ENCODE assay signal across 15 mouse cellular contexts in genomic region chr7:37020078-37020477, GRCm38 (mm10).
DNase-seq lines count a peak whose midpoint lies in the region; ATAC-seq and TF ChIP-seq lines count a peak whose summit lies in the region.
"Had no signal": no experiment of that assay in that cellular context is flagged by ENCODE, and none has a peak within 500 bp of the region (broad histone marks: within the 10 kb centered on the region; RNA-seq: fewer than 3 reads in every experiment).

No protein-coding gene starts in this region.

- H3K79me2 ChIP-seq in liver, adult 2 months (ENCODE audit: control insufficient read depth, insufficient read depth, low read length) = no peaks in the 10 kb centered on the region

- peak; percentile 26 for DNase-seq in hindbrain, embryonic 11.5 days (ENCODE audit: low spot score)
- DNase-seq in hindbrain, embryonic 14.5 days (ENCODE audit: low spot score) = no peak
- DNase-seq in midbrain, postnatal 0 days (ENCODE audit: low spot score) = peak; percentile 15
- peak; percentile 11 for DNase-seq in liver, adult 2 months (ENCODE audit: extremely low read depth, low read depth, low spot score)
- DNase-seq in frontal cortex, postnatal 25 days (ENCODE audit: low spot score in 2 of 2) = no peak
- DNase-seq: adrenal gland, postnatal 36 days; B cell, adult 2 months; heart, postnatal 14 days; kidney, postnatal 36 days; layer of hippocampus, postnatal 36 days; thymus, postnatal 25 days had no signal

- H3K4me2 ChIP-seq in hindbrain, embryonic 11.5 days (replicated peaks; ENCODE audit: low read depth, low read length) = no peak overlapping the region
- no peak overlapping the region for H3K4me2 ChIP-seq in hindbrain, embryonic 14.5 days (replicated peaks)
- H3K4me2 ChIP-seq in midbrain, postnatal 0 days (ENCODE audit: low read depth, low read length, poor library complexity, severe bottlenecking) = no peak overlapping the region
- no peak overlapping the region for H3K4me2 ChIP-seq in midbrain, embryonic 15.5 days
- H3K4me2 ChIP-seq: midbrain, embryonic 12.5 days had no signal

- no peaks in the 10 kb centered on the region for H3K9me3 ChIP-seq in hindbrain, embryonic 11.5 days (ENCODE audit: control insufficient read depth, low read length)
- no peaks in the 10 kb centered on the region for H3K9me3 ChIP-seq in hindbrain, embryonic 14.5 days (ENCODE audit: control insufficient read depth, low read length)
- H3K9me3 ChIP-seq in midbrain, postnatal 0 days (ENCODE audit: low read length) = no peaks in the 10 kb centered on the region
- H3K9me3 ChIP-seq in midbrain, embryonic 15.5 days = no peaks in the 10 kb centered on the region
- H3K9me3 ChIP-seq: midbrain, embryonic 12.5 days had no signal

- no peaks in the 10 kb centered on the region for H3K36me3 ChIP-seq in hindbrain, embryonic 11.5 days (ENCODE audit: control insufficient read depth, insufficient read depth, low read length)
- H3K36me3 ChIP-seq in hindbrain, embryonic 14.5 days (replicated peaks; ENCODE audit: control insufficient read depth, insufficient read depth) = no peaks in the 10 kb centered on the region
- no peaks in the 10 kb centered on the region for H3K36me3 ChIP-seq in midbrain, postnatal 0 days (ENCODE audit: insufficient read depth, low read length)
- H3K36me3 ChIP-seq in midbrain, embryonic 15.5 days (replicated peaks) = no peaks in the 10 kb centered on the region
- H3K36me3 ChIP-seq in liver, adult 2 months (ENCODE audit: control insufficient read depth, insufficient read depth, low read length) = no peaks in the 10 kb centered on the region
- H3K36me3 ChIP-seq: G1E; midbrain, embryonic 12.5 days had no signal

- no peak for TF ChIP-seq CTCF in midbrain, postnatal 0 days (IDR thresholded peaks at IDR 0.05)
- no peak for TF ChIP-seq CTCF in liver, adult 2 months (IDR thresholded peaks at IDR 0.05; ENCODE audit: low read depth, low read length)

- no peaks in the 10 kb centered on the region for H3K4me1 ChIP-seq in hindbrain, embryonic 11.5 days (replicated peaks; ENCODE audit: control insufficient read depth, insufficient read depth, low read length)
- H3K4me1 ChIP-seq in hindbrain, embryonic 14.5 days (replicated peaks; ENCODE audit: control insufficient read depth, insufficient read depth, low read length) = no peaks in the 10 kb centered on the region
- no peaks in the 10 kb centered on the region for H3K4me1 ChIP-seq in midbrain, postnatal 0 days (ENCODE audit: insufficient read depth, low read length)
- H3K4me1 ChIP-seq in midbrain, embryonic 15.5 days = no peaks in the 10 kb centered on the region
- no peaks in the 10 kb centered on the region; the same call in 1 of the 2 replicates for H3K4me1 ChIP-seq in liver, adult 2 months (ENCODE audit: control insufficient read depth, insufficient read depth, low read length)
- H3K4me1 ChIP-seq: midbrain, embryonic 12.5 days had no signal

- H3K4me3 ChIP-seq in hindbrain, embryonic 11.5 days (ENCODE audit: low read depth, low read length) = no peak overlapping the region
- no peak overlapping the region for H3K4me3 ChIP-seq in hindbrain, embryonic 14.5 days (replicated peaks; ENCODE audit: low read length)
- no peak overlapping the region for H3K4me3 ChIP-seq in midbrain, postnatal 0 days (ENCODE audit: low read depth, low read length)
- H3K4me3 ChIP-seq in midbrain, embryonic 15.5 days = no peak overlapping the region
- H3K4me3 ChIP-seq in liver, adult 2 months (ENCODE audit: insufficient read depth, low read depth, low read length) = no peak overlapping the region
- H3K4me3 ChIP-seq: midbrain, embryonic 12.5 days had no signal

- no peak for TF ChIP-seq POLR2A in liver, adult 2 months (IDR thresholded peaks at IDR 0.05; ENCODE audit: extremely low read depth, insufficient read depth, low read length)

- H3K27ac ChIP-seq in hindbrain, embryonic 11.5 days (ENCODE audit: low read depth, low read length) = no peak overlapping the region
- no peak overlapping the region for H3K27ac ChIP-seq in hindbrain, embryonic 14.5 days
- H3K27ac ChIP-seq in midbrain, postnatal 0 days (ENCODE audit: low read depth, low read length) = no peak overlapping the region
- H3K27ac ChIP-seq in midbrain, embryonic 15.5 days = no peak overlapping the region
- H3K27ac ChIP-seq in liver, adult 2 months (replicated peaks; ENCODE audit: insufficient read depth, low read depth, low read length) = peak overlapping the region; percentile 76
- H3K27ac ChIP-seq: midbrain, embryonic 12.5 days had no signal

- WGBS in hindbrain, embryonic 11.5 days = 45% methylated on average over 3 of the region's 3 CpGs
- WGBS in hindbrain, embryonic 14.5 days = 52% methylated on average over 3 of the region's 3 CpGs
- WGBS in midbrain, postnatal 0 days = 42% methylated on average over 3 of the region's 3 CpGs
- WGBS in midbrain, embryonic 15.5 days = 59% methylated on average over 3 of the region's 3 CpGs
- 69% methylated on average over 3 of the region's 3 CpGs for WGBS in liver, adult 2 months

- ATAC-seq in hindbrain, embryonic 11.5 days (ENCODE audit: low FRiP score) = no peak
- no peak for ATAC-seq in hindbrain, embryonic 14.5 days (ENCODE audit: low FRiP score)
- no peak for ATAC-seq in midbrain, postnatal 0 days (ENCODE audit: low FRiP score)
- ATAC-seq in midbrain, embryonic 15.5 days (replicated peaks) = no peak
- ATAC-seq in megakaryocyte progenitor cell, adult 5-6 weeks (replicated peaks; ENCODE audit: poor library complexity) = no peak

- no peaks in the 10 kb centered on the region for H3K27me3 ChIP-seq in hindbrain, embryonic 11.5 days (ENCODE audit: control insufficient read depth, insufficient read depth, low read length)
- H3K27me3 ChIP-seq in hindbrain, embryonic 14.5 days (ENCODE audit: control insufficient read depth, insufficient read depth, low read length) = no peaks in the 10 kb centered on the region
- H3K27me3 ChIP-seq in midbrain, postnatal 0 days (ENCODE audit: insufficient read depth, low read length) = no peaks in the 10 kb centered on the region
- H3K27me3 ChIP-seq in midbrain, embryonic 15.5 days (replicated peaks) = no peaks in the 10 kb centered on the region
- H3K27me3 ChIP-seq in liver, adult 2 months (ENCODE audit: control insufficient read depth, insufficient read depth, low read length) = no peaks in the 10 kb centered on the region
- H3K27me3 ChIP-seq: midbrain, embryonic 12.5 days had no signal

- H3K9ac ChIP-seq in hindbrain, embryonic 11.5 days (ENCODE audit: low read depth, low read length) = no peak overlapping the region
- H3K9ac ChIP-seq in hindbrain, embryonic 14.5 days = no peak overlapping the region
- H3K9ac ChIP-seq in midbrain, postnatal 0 days (replicated peaks; ENCODE audit: low read length, poor library complexity, severe bottlenecking) = no peak overlapping the region
- H3K9ac ChIP-seq in midbrain, embryonic 15.5 days = no peak overlapping the region
- no peak overlapping the region for H3K9ac ChIP-seq in liver, adult 2 months (ENCODE audit: low read depth, low read length)
- H3K9ac ChIP-seq: midbrain, embryonic 12.5 days had no signal

Comparison
In these comparisons a context has a peak if more than half of its experiments do, and no peak if none do; other contexts are left out.
1. DNase-seq: peak in hindbrain, embryonic 11.5 days (single experiment), midbrain, postnatal 0 days (single experiment) and liver, adult 2 months (single experiment); none in hindbrain, embryonic 14.5 days (single experiment) and frontal cortex, postnatal 25 days (0 of 2).